Mouse (Mus musculus) retina, embryonic 14.5 days (tissue): ENCODE measurements at regions not wholly inside any gene's neighbourhood (a gene's known extent, or its start where the extent isn't known, plus 50 kb on each side); places are given as distances from the start of the nearest gene placed in this dataset.
"Not testable (repeated sequence)": the region's sequence is repeated elsewhere in the genome, so short reads cannot be mapped to it uniquely, and the experiment has no call there.

Source experiments
- DNase-seq: peaks from one replicate; pipeline ENCODE4 v3.0.0-alpha.2; 2015; ENCODE audit warnings: low spot score

- no peak for DNase-seq
Observed at GRCm38 (mm10) chr12:90664436-90664835, 73.8 kb downstream of the Dio2 start.

- no peak for DNase-seq
Observed at GRCm38 (mm10) chr12:90645452-90645851, 92.8 kb downstream of the Dio2 start.

GRCm38 (mm10) chr12:90643891-90644290 lies 94.3 kb downstream of the Dio2 start:
- peak; percentile 3 for DNase-seq

GRCm38 (mm10) chr12:90624856-90625255 lies 113.4 kb downstream of the Dio2 start:
- DNase-seq = no peak

- no peak for DNase-seq
Observed at GRCm38 (mm10) chr12:90623426-90623825, 114.8 kb downstream of the Dio2 start.

GRCm38 (mm10) chr12:90608810-90609209 lies 129.4 kb downstream of the Dio2 start:
- DNase-seq = no peak

GRCm38 (mm10) chr12:90607894-90608293 lies 130.3 kb downstream of the Dio2 start:
- no peak for DNase-seq

- DNase-seq = no peak
Observed at GRCm38 (mm10) chr12:90580006-90580405, 158.2 kb downstream of the Dio2 start.

GRCm38 (mm10) chr12:90576103-90576502 lies 162.1 kb downstream of the Dio2 start:
- no peak for DNase-seq

GRCm38 (mm10) chr12:90571907-90572306 lies 166.3 kb downstream of the Dio2 start:
- peak; percentile 11 for DNase-seq

GRCm38 (mm10) chr12:90571506-90571905 lies 166.7 kb downstream of the Dio2 start:
- peak; percentile 43 for DNase-seq

GRCm38 (mm10) chr12:90566349-90566748 lies 171.9 kb downstream of the Dio2 start:
- peak; percentile 61 for DNase-seq

- no peak for DNase-seq
Observed at GRCm38 (mm10) chr12:90565051-90565450, 173.2 kb downstream of the Dio2 start.

GRCm38 (mm10) chr12:90564594-90564993 lies 173.6 kb downstream of the Dio2 start:
- DNase-seq = not testable (repeated sequence)

GRCm38 (mm10) chr12:90542361-90542760 lies 195.9 kb downstream of the Dio2 start:
- DNase-seq = no peak
